Mouse (Mus musculus) brain, adult 2 months (tissue): ENCODE results near the gene Frmpd4.
A peak's percentile ranks its signal among the peaks of the same experiment; 100 is the strongest.

Experiments
- DNase-seq: peaks from one replicate; pipeline ENCODE4 v3.0.0; 2011; ENCODE audit warnings: low read depth, low spot score

Frmpd4 gene

GRCm38 (mm10) chrX:167597639-167598217, 979.3 kb downstream of the Frmpd4 start:
- DNase-seq, result peak; percentile 37

- peak; percentile 79 for DNase-seq
These were observed 1024.2 kb downstream of the Frmpd4 start for GRCm38 (mm10) chrX:167552827-167553226.

GRCm38 (mm10) chrX:167523151-167523550, 1053.9 kb downstream of the Frmpd4 start:
- peak; percentile 24 for DNase-seq

DNA sequence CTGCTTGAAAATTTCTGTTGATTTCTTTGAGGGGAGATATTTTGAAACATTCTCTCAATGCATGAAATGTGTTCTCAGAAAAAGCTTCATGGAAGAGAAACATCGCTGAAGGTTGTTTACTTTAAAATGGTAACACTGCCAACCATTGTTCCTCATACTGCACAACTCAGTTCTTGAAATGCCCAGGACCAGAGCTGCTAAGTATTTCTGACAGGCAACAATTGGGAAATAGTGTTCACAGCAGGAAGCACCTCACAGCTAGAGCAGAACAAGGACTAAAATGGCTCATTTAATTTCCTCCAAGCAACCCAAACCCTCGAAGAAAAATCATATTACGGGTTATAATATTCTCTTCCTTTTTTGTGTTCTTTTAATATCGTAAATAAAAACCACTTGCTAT, 1054.5 kb downstream of the Frmpd4 start:
- no peak for DNase-seq

DNA sequence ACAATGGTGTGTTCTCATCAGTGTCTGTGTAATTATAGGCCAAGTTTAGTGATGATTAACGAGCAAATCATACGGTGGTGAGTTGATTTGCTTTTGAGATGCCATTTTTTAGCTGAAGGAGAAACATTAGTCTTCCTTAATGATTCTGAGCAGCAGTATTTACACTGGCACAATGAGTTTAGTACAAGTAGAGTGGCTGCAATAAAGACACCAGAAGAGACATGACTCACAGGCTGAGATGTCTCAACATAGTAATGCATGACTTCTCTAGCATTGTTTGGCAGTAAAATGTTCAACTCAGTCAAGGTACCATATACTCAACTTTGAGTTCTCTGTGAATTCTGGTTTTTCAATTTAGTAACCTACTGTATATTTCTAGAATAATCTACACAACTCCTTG, 1058.6 kb downstream of the Frmpd4 start:
- peak; percentile 22 for DNase-seq

DNA sequence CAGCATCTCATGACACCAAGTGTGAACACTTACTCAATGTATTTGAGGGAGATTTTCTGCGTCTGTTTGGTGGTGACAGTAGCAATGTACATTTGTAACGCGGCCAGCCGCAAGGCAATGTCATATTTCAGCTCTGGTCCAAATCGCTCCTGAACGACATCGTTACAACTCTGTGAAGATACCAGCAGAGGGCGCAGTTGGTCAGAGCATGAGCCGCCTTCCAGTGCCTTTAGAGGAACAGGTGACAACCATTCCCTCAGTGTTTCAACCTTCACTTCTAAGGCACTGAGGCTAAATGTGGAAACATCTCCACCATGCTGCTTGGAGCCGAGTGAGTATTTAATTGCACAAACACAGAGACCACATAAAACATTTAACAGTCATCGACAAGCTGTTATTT, 1079.3 kb downstream of the Frmpd4 start:
- peak; percentile 78 for DNase-seq

- DNase-seq, result no peak
These were observed 1084.8 kb downstream of the Frmpd4 start for GRCm38 (mm10) chrX:167492265-167492664.

GRCm38 (mm10) chrX:167491589-167492207, 1085.3 kb downstream of the Frmpd4 start:
- no peak for DNase-seq

DNA sequence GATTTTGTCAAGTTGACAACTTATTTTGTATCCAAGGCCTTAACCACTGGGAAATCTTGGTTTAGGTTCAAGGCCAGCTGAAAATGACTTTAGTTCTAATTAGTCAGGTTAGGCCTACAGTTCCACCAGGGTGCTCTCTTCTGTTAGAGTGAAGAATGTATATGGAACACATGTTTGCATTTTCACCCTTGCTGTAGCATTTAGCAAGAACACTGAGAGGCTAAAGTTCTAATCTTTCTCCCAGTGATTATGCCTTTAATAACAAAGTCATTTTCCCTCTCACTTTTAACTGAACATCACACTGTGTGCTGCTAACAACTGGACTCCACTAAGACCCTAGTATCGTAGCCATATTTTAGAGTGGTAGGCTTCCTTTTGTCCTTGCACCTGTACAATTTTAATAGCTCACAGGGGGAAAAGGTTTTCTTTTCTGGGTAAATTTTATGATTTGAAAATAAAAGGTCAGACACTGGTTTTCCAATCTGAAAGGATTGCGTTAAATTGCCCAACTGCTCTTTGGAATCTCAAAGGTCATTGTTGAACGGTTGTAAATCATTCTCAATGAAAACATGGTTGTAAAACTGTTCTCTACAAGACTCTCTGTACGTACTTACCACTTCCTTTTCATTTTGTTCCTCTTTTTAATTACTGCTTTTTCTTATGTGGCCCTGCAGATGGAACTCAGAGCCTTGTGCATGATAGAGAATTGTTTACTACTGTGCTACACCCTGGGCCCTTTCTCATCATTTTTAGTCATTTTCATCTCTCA, 1093.4 kb downstream of the Frmpd4 start:
- DNase-seq, result no peak

GRCm38 (mm10) chrX:167477636-167478035, 1099.4 kb downstream of the Frmpd4 start:
- DNase-seq, result no peak

- no peak for DNase-seq
These were observed 1142.1 kb downstream of the Frmpd4 start for GRCm38 (mm10) chrX:167434883-167435282.

DNA sequence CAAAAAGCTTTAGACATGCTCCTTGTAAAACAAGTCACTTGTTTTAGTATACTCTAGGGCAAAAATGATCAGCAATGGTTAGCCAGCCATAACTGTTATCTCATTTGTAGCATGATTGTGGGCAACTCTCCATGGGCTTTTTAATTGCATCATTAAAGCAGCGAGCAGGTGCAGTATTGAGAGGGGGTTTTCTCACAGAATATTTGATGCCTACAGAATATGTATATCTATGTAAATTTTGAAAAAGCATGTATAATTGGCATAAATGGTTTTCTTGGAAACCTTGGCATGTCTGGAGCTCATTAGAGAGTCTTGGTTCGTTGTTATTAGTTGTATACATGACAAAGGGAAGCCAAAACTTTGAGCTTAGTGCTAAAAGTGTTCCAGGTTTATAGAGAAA, 1143.1 kb downstream of the Frmpd4 start:
- DNase-seq, result no peak
